Mouse (Mus musculus) T-helper 1 cell (primary cell): ENCODE measurements around the gene Stip1.
"Not testable (repeated sequence)": the region's sequence is repeated elsewhere in the genome, so short reads cannot be mapped to it uniquely, and the experiment has no call there.

ENCODE experiments used
- in situ Hi-C: fragments of 300-600 bp; cut with MboI, MseI; formaldehyde crosslinking; loops from one replicate; pipeline ENCODE4 v1.15.1; 2025; ENCODE audit warnings: high pct_unique_total_duplicates

The Stip1 gene

DNA sequence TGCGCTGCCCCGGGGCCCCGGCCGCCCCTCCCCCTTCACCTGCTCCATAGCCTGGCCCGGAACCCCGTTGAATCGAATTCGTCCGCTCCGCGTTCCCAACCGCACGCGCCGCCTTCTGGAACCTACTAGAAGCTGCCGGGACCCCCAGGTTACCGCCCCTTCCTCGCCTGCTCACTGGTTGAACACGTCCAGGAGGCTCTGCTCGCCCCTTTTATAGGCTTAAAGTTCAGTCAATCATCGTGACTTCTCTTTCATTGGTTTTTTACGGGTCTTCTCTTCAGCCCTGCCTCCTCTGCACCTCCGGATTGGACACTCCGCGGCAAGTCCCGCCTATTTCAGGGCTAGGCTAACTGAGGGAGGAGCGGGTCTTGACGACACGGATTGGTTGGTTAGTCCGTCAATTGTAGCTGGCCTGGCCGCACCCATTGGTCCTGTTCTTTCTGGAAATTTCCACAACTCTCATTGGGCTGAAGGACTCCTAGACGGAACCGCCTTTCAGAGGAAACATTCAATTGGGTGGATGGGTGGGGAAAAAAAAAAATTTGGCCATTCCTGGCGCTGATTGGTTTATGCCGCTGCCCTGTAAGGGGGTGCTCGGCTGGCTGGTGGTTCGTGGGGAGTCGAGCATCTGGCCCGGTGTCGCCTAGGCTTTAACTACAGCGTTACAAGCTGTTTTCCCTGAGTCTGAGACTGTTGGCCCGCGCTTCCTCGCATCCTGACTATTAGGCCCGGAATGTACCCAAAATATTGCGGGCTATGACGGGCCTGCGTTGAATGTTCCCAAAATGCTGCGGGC, at the start of gene Stip1:
Gene Stip1 (minus strand): TSS at position 127 of the 796 bp plus-strand sequence.
- in situ Hi-C loops: loop anchor here (10.0 to 25.0 kb wide), 2 partner anchors 1697 to 1865 kb away; partner anchors contain the start of genes 1700092M07Rik, Stx5a and Wdr74

DNA sequence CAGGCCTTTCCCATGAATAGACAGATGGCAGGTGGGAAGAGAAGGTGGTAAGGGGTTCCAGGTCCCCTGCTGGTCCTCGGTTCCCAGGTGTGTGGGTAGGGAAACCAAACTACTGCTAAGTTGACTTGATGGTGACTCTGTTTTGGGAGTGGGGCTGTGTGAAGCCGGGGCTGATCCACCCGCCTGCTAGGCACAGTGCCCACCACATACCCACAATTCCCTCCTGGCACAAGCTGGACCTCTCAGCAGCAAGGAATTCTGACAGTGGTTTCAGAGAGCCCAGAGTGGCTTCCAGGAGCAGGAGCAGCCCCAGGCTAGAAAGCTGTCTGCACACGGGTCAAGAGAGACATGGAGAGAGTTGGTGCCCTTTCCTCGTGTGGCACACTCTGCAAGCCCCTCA, 49.3 kb upstream of the Stip1 start:
- in situ Hi-C loops: no loop called here

DNA sequence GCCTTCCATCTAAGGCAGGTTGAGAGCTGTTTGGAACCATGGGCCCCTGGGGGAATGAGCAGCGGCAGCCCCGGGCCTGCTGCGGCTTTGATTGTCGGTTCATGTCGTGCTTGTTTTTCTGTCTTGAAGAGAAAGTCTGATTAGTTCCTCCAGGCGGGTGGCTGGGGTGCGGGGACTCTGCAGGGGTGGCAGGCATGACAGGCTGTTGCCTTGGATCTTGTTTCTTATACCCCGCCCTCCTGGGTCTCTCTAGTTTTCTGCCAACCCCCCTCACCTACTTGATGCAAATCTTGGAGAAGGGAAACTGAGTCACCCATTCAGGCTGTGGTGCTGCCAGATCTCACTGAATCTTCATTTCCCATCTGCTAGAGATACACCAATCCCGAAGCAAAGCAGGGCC, 48.8 kb upstream of the Stip1 start:
- in situ Hi-C loops: no loop called here

DNA sequence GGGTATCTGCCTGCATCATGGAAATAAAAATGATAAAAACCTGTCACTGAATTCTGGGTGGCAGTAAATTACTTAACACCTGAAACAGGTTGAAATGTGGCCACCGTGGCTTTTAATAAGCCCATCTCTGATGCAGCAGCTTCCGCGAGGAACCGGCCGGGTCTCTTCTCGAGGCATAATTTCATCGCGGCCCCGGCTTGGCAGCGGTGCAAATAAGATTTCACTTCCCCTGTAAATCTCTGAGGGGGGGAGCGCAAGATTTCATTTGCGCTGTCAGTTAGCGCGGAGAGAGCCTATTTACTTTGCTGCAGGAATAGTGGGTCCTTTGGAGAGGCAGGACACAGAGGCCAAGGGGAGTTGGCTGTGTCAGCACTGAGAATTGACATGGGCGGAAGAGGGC, 45.0 kb upstream of the Stip1 start:
- in situ Hi-C loops: no loop called here

DNA sequence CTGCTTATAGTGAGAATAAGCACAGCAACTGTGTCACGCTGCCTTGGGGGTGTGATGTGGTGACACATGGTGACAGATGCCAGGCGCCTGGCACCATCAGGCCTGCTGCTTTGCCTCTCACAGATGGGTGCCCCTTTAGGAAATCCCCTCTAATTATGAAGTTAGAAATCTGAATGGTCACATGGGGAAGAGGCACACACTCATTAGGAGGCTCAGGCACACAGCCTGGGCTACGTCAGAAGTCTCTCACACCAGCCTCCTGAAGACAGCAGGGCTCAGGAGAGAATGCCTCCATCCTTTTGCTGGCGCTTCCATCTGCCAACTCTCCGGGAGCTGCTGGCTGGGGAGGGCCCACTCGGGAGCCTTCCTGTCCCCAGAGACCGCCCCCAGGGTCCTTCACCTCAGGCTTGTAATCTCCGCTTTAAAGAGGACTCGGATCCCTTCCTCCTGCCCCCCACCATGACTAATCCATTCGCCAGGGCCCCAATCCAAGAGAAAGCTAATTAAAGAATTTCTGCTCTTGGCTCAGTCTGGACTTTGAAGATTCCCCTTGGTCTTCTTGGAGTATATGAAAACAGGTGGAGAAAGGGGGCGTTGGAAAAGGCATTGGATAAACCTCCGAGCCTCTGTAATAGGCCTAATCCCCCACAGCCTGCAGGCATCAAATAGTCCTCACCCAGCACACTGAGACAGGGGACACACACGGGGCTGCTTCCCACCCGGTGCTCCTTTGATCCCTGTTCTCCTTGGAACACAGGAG, 43.4 kb upstream of the Stip1 start:
- in situ Hi-C loops: no loop called here

DNA sequence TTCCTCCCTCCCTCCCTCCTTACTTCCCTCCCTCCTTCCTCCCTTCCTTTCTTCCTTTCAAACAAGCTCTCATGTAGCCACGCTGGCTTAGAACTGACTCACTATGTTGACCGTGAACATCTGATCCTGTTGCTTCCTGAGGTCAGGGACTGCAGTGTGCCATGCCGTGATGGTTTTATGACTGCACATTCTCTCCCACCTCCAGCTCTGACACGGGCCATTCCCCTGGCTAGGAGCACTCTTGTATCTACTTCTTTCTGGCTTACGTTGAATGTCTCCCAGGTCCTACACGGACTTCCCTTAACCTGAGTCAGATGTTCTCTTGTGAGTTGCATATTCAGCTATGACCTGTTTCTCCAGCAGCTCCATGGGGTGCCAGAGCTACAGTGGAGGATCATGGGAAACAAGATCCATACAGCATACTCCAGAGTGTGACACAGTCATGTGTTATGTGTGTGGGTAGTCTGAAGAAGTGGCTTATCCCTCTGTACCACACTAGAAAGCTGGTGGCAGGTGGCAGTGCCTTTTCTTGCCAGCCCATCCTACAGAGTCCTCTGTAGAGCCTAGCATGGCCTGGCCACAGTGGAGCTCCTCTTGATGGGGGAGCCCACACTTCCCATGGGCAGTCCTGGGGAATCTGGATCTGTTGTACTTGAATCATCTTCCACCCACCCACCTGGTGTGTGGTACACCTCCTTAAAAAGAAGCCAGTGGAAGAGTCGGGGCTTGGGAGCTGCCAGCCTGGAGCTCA, 41.9 kb upstream of the Stip1 start:
- in situ Hi-C loops: no loop called here

DNA sequence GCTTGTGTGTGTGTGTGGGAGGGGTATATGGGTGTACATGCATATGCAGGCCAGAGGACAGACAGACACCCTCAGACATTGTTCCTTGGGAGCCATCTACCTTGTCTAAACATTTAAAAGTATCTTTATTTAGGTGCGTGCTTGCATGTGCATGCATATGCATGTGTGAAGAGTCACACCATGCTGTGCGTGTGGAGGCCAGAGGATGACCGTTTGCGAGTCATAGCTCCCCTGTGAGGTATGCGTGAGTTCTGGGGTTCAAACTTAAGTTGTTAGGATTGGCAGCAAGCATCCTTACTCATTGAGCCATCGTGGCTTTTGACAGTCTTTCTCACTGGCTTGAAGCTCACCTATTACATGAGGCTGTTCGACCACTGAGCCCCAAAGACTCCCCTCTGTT, 38.5 kb upstream of the Stip1 start:
- in situ Hi-C loops: no loop called here

DNA sequence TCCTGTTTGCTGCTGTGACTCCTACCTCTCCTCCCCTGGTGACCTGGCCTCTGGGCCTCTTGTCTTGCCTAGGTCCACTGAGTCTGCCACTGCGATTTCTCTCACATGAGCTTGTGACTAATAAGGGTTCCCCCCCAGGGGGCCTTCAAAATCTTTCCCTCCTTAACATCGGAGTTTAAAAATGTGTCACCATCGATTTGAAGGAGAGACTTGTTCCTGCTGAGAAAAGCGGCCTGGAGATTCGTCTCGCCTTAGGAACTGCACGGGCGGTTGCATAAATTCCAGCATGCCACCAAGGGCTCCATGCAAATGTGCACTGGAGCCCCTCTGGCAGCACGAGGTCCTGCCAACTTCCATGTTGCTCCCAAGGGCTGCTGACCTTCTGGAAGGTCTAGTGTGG, 37.9 kb upstream of the Stip1 start:
- in situ Hi-C loops: no loop called here

DNA sequence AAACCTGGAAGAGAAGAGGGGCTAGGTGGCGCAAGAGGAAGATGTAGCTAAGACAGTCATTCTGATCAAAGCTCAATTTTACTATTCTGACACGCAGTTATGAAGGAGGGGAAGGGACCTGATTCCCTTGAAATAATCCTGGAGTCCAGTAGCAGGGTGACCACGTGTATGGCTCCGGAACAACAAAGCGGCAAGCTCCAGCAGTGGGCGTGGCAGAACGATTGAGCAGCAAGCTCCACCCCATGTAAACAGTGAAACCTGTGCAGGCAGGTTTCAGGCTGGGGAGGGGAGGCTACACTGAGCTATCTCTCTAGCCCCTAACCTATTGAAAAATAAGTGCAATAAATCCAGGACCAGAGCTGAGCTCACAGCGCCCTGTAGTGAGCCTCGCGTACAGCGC, 35.6 kb upstream of the Stip1 start:
- in situ Hi-C loops: not testable (repeated sequence)

DNA sequence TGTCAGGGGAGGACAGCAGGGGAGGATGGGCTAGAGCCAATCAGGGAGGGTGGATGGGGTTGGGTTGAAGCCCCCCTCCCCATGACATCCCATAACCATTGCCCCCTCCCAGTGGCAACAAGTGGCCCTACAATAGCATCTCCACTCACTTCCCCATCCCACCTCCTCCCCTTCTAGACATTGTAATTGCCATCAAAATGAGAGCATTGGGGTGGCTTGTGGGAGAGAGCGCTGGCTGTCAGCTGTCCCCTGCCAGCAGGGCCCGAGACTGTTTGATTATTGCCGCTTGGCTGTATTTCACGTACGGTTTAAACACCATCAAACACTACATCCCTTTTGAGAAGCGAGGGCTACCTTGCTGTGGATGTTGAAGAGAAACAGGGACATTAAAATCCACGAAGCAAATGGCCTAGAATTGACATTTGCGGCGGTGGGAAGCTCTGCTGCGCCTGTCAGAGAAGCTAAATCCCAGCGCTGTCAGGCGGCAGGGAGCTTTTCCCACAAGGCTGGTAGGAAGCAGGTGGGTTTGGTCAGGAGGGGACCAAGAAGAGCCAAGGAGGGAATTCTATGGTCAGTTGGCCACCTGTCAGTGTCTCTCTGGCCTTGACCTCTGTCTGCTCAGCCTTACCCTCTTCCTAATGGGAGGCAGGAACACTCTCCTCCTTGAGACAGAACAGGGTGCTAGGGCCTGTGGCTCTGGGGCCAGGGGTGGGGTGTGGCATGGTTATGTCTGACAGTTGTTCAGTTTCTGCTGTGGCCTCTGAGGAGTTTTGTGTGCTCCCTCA, 34.4 kb upstream of the Stip1 start:
- in situ Hi-C loops: no loop called here

DNA sequence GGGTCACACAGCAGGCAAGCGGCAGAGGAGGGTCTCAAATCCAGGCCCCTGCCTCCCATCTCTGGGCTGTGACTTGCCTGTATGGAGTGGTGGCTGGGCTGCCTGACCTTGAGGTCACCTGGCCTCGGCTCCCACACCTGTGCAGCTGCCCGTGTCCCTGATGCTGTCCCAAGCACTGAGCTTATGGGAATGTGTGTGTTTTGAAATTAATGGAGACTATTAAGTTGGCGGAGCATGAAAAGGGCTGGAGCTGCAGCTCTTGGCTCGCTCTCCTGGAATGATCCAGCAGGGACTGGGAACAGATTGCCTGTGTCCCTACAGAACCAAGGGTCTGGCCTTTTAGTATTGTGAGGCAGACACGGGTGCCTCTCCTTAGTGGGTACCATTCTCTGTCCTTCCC, 32.5 kb upstream of the Stip1 start:
- in situ Hi-C loops: no loop called here

DNA sequence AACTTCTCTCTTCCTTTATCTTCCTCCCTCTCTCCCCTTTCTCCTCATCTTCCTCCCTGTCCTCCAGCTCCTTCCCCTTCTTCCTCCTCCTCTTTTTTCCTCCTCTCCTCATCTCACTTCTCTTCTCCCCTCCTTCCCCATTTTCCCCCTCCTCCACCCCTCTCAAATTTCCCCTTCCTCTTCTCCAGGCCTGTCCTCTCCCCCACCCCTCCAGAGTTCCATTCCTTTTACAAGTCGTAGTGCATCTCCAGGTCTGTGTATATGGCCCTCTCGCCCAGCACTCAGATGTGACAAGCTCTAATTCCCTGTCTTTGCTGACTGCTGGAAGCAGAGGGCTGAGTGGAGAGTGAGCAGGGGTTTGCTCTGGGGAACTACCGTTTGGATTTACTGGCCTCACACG, 31.0 kb upstream of the Stip1 start:
- in situ Hi-C loops: no loop called here

DNA sequence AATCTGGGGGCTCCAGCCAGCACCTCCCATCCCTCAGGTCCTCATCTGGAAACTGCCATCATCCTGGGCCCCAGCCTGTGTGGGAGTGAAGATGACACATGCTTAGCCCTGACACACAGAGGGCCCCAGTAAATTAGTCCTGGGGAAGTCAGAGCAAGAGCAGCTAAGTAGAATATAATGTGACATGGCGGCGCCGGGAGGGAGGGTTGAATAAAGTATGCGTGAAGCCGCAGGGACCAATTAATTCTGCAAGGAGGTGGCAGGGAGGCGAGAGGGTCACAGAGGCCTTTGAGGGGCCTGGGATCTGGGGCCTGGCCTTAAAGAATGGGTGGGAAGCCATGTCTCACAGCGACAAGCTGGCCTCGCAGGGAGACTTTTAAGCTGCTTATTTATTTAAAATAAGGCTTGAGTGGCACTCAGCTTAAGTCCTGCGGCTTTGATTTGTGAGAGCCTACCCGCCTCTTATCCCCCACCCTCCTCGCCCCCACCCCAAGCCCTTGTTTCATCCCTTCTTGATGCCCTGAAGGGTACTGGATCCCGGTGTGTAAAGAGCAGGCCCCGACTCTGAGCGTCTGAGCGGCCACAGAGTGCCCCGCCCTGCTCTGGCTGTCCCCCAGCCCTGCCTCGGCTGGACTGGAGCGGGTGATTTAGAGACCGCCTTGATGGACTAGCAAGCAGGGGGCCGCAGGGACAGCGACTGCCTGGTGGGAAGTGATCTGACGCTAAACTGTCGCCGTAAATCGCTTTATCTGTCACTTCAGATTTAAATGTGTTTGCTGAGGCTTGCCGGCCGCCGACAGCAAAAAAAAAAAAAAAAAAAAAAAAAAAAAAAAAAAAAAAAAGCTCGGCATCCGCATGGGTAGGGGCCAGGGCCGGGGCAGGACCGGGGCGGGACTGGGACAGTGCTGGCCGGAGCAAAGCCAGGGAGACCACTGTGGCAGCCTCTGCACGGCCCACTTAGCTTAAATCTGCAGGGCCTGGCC, 30.3 kb upstream of the Stip1 start:
- in situ Hi-C loops: loop anchor here (5.0 to 10.0 kb wide), 2 partner anchors 125 to 352 kb away; no protein-coding TSS in a partner anchor

DNA sequence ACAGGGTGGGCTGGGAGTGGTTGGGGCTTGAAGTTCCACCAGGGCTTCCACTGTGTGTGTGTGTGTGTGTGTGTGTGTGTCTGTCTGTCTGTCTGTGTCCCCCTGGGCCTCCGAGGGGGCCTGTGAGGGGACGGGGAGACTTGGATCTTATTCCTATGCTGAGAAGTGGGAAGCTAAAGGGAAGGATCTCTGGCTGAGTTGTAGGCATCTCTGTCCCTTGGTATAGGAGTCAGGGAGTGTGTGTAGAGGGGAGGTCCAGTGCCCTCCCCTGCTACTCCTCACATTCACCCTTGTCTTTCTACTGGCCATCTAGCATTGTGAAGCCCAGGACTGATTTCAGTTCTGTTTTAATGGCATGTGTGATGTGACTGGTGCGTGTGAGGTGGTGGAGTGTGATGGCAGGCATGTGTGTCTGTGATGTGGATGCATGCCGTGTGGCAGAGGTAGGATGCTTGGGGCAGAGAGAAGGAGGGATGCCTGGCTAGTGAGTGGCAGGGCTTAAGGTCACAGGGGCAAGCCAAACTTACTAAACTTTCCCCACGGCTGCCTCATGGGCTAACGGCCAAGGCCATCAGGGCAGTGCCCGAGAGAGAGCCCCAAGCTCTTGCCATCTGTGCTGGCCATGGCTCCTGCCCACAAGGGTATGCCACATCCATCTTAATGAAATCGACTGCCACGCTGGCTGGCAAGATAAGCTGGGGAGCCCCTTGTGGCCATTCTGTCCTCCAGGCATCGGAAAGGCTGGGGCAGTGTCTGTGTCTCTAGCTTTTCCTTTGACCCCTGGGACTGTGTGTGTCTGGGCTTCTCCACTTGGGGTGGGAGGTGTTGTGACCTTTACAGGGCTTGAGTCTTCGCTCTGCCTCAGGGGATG, 29.1 kb upstream of the Stip1 start:
- in situ Hi-C loops: loop anchor here (5.0 to 10.0 kb wide), 2 partner anchors 126 to 353 kb away; no protein-coding TSS in a partner anchor

DNA sequence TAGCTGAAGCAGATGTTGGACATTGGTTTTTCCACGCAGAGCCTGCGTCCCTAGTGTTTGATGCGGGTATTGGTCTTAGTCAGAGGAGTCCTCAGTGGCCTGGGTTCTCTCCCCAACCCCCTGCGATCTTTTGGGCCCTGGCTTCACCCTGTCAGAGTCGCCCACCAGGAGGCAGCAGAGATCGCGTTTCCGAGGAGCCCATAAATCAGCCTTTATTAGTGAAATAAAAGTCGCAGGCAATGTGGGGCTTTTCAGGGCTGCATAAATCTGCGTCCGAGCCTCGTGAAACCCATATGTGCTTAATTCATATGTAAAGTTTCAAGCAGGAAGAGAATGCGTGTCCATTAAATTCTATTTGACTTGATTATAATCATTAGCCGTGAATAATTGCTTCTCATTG, 28.4 kb upstream of the Stip1 start:
- in situ Hi-C loops: loop anchor here (5.0 to 10.0 kb wide), 2 partner anchors 127 to 354 kb away; no protein-coding TSS in a partner anchor

DNA sequence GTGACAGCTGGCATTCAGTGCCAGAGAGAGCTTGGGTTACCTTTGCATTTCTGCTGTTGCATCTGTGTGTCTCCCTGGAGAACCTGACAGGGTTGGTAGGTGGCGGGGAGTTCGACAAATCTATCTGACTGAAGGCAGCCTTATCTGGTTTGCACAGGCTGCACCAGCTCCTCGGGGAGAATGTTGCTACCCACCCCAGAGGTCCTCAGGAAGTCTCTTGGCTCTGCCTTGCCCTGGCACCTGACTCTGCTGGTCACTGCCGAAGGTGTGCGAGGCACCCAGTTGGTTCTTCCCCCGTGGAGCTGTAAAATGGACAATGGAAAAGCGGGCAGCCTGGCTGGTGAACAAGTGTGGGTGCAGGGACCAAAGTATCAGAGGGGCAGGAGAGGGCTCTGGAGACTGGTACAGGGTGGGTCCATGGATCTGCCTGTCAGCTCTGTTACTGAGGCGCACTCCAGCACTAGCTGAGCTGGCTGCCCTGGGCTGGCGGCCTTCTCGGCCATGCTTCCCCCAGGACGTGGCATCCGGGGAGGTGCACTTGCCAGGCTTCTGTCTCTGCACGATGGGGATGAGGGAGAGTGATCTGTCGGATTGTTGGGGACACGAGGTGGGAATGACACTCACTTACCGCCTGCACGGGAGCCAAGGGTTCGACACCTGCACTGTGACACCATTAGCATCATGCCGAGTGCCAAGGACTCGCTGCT, 27.7 kb upstream of the Stip1 start:
- in situ Hi-C loops: loop anchor here (5.0 to 10.0 kb wide), 2 partner anchors 127 to 355 kb away; no protein-coding TSS in a partner anchor

DNA sequence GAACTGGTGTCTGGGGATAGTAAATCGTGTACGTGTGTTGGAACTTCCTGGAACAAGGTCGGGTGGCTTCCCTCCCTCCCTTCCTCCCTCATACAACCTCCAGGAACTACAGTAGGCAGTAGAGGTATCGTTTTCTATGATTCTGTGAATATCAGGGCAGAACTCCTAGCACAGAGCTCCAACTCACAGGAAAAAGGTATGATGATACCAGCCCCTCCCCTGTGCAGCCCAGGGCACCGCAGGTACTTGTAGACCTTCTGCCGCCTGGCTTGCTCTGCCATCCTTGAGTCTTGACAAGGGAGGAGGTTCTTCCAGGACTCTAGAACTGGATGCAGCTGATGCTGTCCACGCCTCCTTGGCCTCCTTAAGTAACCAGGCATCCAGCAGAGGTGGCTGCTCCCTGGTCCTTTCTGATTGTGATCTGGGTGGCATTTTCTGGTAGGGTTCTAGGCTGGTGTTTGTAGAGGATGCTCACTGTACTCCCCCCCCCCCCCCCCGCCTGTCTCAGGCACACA, 27.1 kb upstream of the Stip1 start:
- in situ Hi-C loops: loop anchor here (5.0 to 10.0 kb wide), 2 partner anchors 128 to 355 kb away; no protein-coding TSS in a partner anchor
